Mouse (Mus musculus) forebrain, postnatal 0 days (tissue): ENCODE measurements at regions not wholly inside any gene's neighbourhood (a gene's known extent, or its start where the extent isn't known, plus 50 kb on each side); places are given as distances from the start of the nearest gene placed in this dataset.
A peak's percentile ranks its signal among the peaks of the same experiment; 100 is the strongest.

Experiments used
- ATAC-seq: fragments of 200-750 bp; cut with Nextera tagmentation; 2 replicates; pipeline ENCODE4 v1.8.0; 2017; ENCODE audit warnings: mild to moderate bottlenecking, moderate library complexity
- DNase-seq: peaks from one replicate; pipeline ENCODE4 v3.0.0-alpha.2; 2015
- H3K27ac ChIP-seq: fragments of 300-500 bp; sonication (generic); 2 replicates; pipeline ENCODE4 v1.5.1; 2014; ENCODE audit warnings: low read depth, mild to moderate bottlenecking, antibody characterized with exemption, low read length, moderate library complexity, mixed read lengths
- H3K27me3 ChIP-seq: fragments of 300-500 bp; sonication (generic); 2 replicates; pipeline ENCODE4 v1.6.1; 2014; ENCODE audit warnings: mild to moderate bottlenecking, low read length, mixed read lengths; ENCODE audit not compliant: insufficient read depth
- H3K36me3 ChIP-seq: fragments of 300-500 bp; sonication (generic); 2 replicates; pipeline ENCODE4 v1.6.1; 2014; ENCODE audit warnings: mild to moderate bottlenecking, moderate library complexity; ENCODE audit not compliant: insufficient read depth
- H3K4me1 ChIP-seq: fragments of 300-500 bp; sonication (generic); 2 replicates; pipeline ENCODE4 v1.6.1; 2014; ENCODE audit warnings: antibody characterized with exemption; ENCODE audit not compliant: insufficient read depth
- H3K4me2 ChIP-seq: fragments of 300-500 bp; sonication (generic); 2 replicates; pipeline ENCODE4 v1.6.1; 2014; ENCODE audit warnings: low read depth, mild to moderate bottlenecking, moderate library complexity
- H3K4me3 ChIP-seq: fragments of 300-500 bp; sonication (generic); 2 replicates; pipeline ENCODE4 v1.5.1; 2014; ENCODE audit warnings: low read depth, low read length, mixed read lengths
- H3K9ac ChIP-seq: fragments of 300-500 bp; sonication (generic); 2 replicates; pipeline ENCODE4 v1.6.1; 2014; ENCODE audit warnings: mild to moderate bottlenecking
- H3K9me3 ChIP-seq: fragments of 300-500 bp; sonication (generic); 2 replicates; pipeline ENCODE4 v1.6.1; 2016; ENCODE audit warnings: low read length
- CTCF ChIP-seq: sonication (generic); IDR thresholded peaks from 2 replicates; pipeline ENCODE4 v1.5.1; 2016; ENCODE audit warnings: antibody characterized with exemption, control low read depth, low read depth
- WGBS: fragments of 180-500 bp; shearing (Covaris S2); extraction: QIAGEN DNeasy Blood & Tissue Kit; methylation state at CpG from one replicate; pipeline ENCODE4 v1.1.7; 2014; 5-methylcytosine and 5-hydroxymethylcytosine counted together

GRCm38 (mm10) chr6:94413987-94414360 lies 86.2 kb upstream of the Slc25a26 start:
- 61% methylated on average over 5 of the region's 5 CpGs for WGBS

GRCm38 (mm10) chr6:94413297-94413986 lies 86.7 kb upstream of the Slc25a26 start:
- DNase-seq, result peak; percentile 17
- Histone ChIP-seq H3K9ac (no peak overlapping the region), H3K4me2 (no peak overlapping the region), H3K27ac (no peak overlapping the region), H3K9me3 (no peaks in the 10 kb centered on the region), H3K4me3 (no peak overlapping the region), H3K27me3 (no peaks in the 10 kb centered on the region), H3K4me1 (no peaks in the 10 kb centered on the region), H3K36me3 (no peaks in the 10 kb centered on the region)
- TF ChIP-seq CTCF, result no peak
- no peak for ATAC-seq
- whole genome bisulfite sequencing, result 71% methylated on average over 10 of the region's 10 CpGs

More at GRCm38 (mm10) chr6:94413987-94414360, 86.2 kb upstream of the Slc25a26 start:
- Histone ChIP-seq H3K9ac (no peak overlapping the region), H3K4me1 (no peaks in the 10 kb centered on the region), H3K27me3 (no peaks in the 10 kb centered on the region), H3K9me3 (no peaks in the 10 kb centered on the region), H3K4me3 (no peak overlapping the region), H3K4me2 (no peak overlapping the region), H3K36me3 (no peaks in the 10 kb centered on the region), H3K27ac (no peak overlapping the region)
- TF ChIP-seq CTCF, result no peak
- DNase-seq (no peak), ATAC-seq (no peak)

GRCm38 (mm10) chr6:94412341-94412740 lies 87.8 kb upstream of the Slc25a26 start:
- Histone ChIP-seq H3K27me3 (no peaks in the 10 kb centered on the region), H3K4me3 (no peak overlapping the region), H3K9ac (no peak overlapping the region), H3K4me1 (no peaks in the 10 kb centered on the region), H3K9me3 (no peaks in the 10 kb centered on the region), H3K4me2 (no peak overlapping the region), H3K27ac (no peak overlapping the region), H3K36me3 (no peaks in the 10 kb centered on the region)
- no peak for DNase-seq
- WGBS, result 79% methylated on average over 7 of the region's 7 CpGs
- no peak for TF ChIP-seq CTCF
- no peak for ATAC-seq

- no peaks in the 10 kb centered on the region for H3K36me3 ChIP-seq
- DNase-seq (peak; percentile 35), ATAC-seq (peak; percentile 74)
- no peak overlapping the region for H3K4me2 ChIP-seq
- WGBS, result 45% methylated on average over 2 of the region's 2 CpGs
- no peak for TF ChIP-seq CTCF
- no peak overlapping the region for H3K9ac ChIP-seq
- no peak overlapping the region for H3K4me3 ChIP-seq
- no peaks in the 10 kb centered on the region for H3K9me3 ChIP-seq
- no peak overlapping the region for H3K27ac ChIP-seq
- H3K27me3 ChIP-seq, result no peaks in the 10 kb centered on the region
- no peaks in the 10 kb centered on the region for H3K4me1 ChIP-seq
Measured at GRCm38 (mm10) chr6:94410480-94410879, 89.7 kb upstream of the Slc25a26 start.

DNA sequence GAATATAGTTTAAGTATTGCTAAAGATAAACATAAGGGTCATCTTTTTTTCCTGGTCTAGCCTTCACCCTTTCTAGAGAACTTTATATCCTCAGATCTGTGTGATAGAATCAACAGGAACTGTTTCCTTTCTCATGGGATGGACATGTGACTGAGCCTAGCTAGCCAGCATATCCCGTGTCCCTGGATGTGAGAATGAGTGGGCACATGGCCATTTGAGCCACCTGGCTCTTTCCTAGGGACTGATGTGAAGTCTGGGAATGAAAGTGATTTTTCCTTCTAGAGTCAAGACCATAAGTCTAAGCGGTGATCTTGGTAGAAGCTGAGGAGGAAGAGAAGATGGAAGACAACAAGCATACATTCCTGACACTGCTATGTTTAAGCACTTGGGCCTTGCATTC lies 91.1 kb upstream of the Slc25a26 start:
- TF ChIP-seq CTCF, result no peak
- Histone ChIP-seq H3K27me3 (no peaks in the 10 kb centered on the region), H3K36me3 (no peaks in the 10 kb centered on the region), H3K4me2 (no peak overlapping the region), H3K4me3 (no peak overlapping the region), H3K9ac (no peak overlapping the region), H3K9me3 (no peaks in the 10 kb centered on the region), H3K27ac (no peak overlapping the region), H3K4me1 (no peaks in the 10 kb centered on the region)
- no peak for ATAC-seq
- WGBS, result 91% methylated on average over 2 of the region's 2 CpGs
- no peak for DNase-seq

DNA sequence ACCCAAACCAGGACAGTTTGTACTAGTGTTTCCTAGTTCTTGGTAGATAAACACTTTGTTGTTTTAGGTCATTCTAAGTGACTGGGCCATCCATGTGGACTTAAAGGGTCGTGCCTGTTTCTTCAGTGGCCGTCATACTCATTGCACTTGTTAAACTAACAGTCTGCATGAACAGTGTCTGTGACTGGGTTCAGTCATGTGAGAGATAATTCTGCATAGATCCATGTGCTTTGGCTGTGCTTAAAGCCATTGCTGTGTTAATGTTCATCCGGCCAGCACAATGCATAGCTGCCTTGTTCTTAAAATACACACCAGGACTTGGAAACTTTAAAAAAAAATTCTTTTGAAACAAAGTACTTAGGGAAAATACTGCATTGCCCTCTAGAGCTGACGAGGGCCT lies 92.4 kb upstream of the Slc25a26 start:
- ATAC-seq (no peak), DNase-seq (no peak)
- Histone ChIP-seq H3K27ac (no peak overlapping the region), H3K4me3 (no peak overlapping the region), H3K4me1 (no peaks in the 10 kb centered on the region), H3K36me3 (no peaks in the 10 kb centered on the region), H3K9me3 (no peaks in the 10 kb centered on the region), H3K9ac (no peak overlapping the region), H3K4me2 (no peak overlapping the region), H3K27me3 (no peaks in the 10 kb centered on the region)
- WGBS, result 21% methylated on average over 4 of the region's 4 CpGs
- no peak for TF ChIP-seq CTCF

- Histone ChIP-seq H3K27ac (no peak overlapping the region), H3K9me3 (no peaks in the 10 kb centered on the region), H3K36me3 (no peaks in the 10 kb centered on the region), H3K4me3 (no peak overlapping the region), H3K27me3 (no peaks in the 10 kb centered on the region), H3K9ac (no peak overlapping the region), H3K4me1 (peaks cover 5% of the 10 kb centered on the region; the same call in 1 of the 2 replicates), H3K4me2 (no peak overlapping the region)
- TF ChIP-seq CTCF, result no peak
- WGBS, result 92% methylated on average over 8 of the region's 8 CpGs
- DNase-seq (no peak), ATAC-seq (no peak)
Measured at GRCm38 (mm10) chr6:94405371-94406076, 94.6 kb upstream of the Slc25a26 start.
